In the genomic region with DNA sequence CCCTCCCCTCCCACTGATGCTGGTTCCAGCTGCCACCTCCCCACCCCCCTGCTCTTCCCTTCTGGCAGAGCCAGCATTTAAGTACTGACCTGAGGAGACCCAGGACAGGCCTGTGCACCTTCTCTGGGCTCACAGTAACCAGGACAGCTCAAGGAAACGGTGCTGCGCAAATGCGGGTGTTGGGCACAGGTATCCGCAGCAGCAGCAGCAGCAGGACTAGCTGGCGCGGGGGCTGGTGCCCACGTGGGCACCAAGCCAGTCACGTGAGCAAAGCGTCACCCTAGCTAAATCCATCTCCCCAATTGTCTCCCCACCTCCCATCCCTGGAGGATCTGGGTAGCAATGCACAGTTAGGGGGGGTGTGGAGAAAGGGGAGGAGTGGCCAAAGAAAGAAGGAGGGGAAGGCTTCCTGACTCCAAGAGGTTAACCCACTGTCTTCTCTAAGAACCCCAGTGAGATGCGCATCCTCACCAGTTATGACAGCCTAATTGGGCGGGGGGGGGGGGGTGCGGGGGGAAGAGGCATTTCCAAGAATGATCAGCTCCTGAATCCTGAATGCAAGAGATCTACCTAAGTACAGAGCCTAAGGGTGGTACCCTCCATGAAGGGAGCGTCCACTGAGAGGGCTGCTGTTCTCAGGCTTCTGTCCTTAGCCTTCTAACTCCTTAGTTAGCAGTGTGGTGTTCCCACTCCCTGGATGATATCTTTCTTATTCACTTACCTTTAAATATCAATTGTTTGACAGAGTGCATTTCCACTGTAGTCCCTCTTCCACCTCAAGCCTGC, we compare ENCODE assay signal across 9 mouse cellular contexts. TPM values are rescaled to one million over a fixed set of nuclear protein-coding genes. Genes with fewer than 3 reads are reported as not detected.
DNase-seq lines count a peak whose midpoint lies in the region; ATAC-seq lines count a peak whose summit lies in the region.
"Had no signal": no experiment of that assay in that cellular context is flagged by ENCODE, and none has a peak within 500 bp of the region (broad histone marks: within the 10 kb centered on the region; RNA-seq: fewer than 3 reads in every experiment).

Gene Tceal6 (minus strand): TSS at position 252 of the 786 bp plus-strand sequence.

- WGBS in heart, embryonic 16.5 days: 29% methylated on average over 11 of the region's 13 CpGs
- 33% methylated on average over 13 of the region's 13 CpGs for WGBS in embryonic facial prominence, embryonic 15.5 days
- WGBS in midbrain, embryonic 12.5 days: 25% methylated on average over 11 of the region's 13 CpGs

- H3K4me1 ChIP-seq in heart, embryonic 16.5 days (ENCODE audit: control insufficient read depth, insufficient read depth, low read length): no peaks in the 10 kb centered on the region
- no peaks in the 10 kb centered on the region for H3K4me1 ChIP-seq in embryonic facial prominence, embryonic 15.5 days
- no peaks in the 10 kb centered on the region for H3K4me1 ChIP-seq in midbrain, embryonic 12.5 days

- H3K4me2 ChIP-seq in heart, embryonic 16.5 days (ENCODE audit: low read depth, low read length): peak within 1 kb of the TSS; percentile 60
- H3K4me2 ChIP-seq in embryonic facial prominence, embryonic 15.5 days (replicated peaks): peak within 1 kb of the TSS; percentile 49
- peak within 1 kb of the TSS; percentile 61 for H3K4me2 ChIP-seq in midbrain, embryonic 12.5 days (replicated peaks)

- H3K27ac ChIP-seq in heart, embryonic 16.5 days (ENCODE audit: low read length): no peak within 1 kb of the TSS
- H3K27ac ChIP-seq in embryonic facial prominence, embryonic 15.5 days (replicated peaks): no peak within 1 kb of the TSS
- H3K27ac ChIP-seq in midbrain, embryonic 12.5 days (replicated peaks): no peak within 1 kb of the TSS

- peak within 1 kb of the TSS; percentile 42 for H3K4me3 ChIP-seq in heart, embryonic 16.5 days (ENCODE audit: low read length)
- peak within 1 kb of the TSS; percentile 36 for H3K4me3 ChIP-seq in embryonic facial prominence, embryonic 15.5 days (replicated peaks)
- H3K4me3 ChIP-seq in midbrain, embryonic 12.5 days: peak within 1 kb of the TSS; percentile 44

- H3K9me3 ChIP-seq in heart, embryonic 16.5 days (replicated peaks; ENCODE audit: control insufficient read depth, low read length): no peaks in the 10 kb centered on the region
- H3K9me3 ChIP-seq in embryonic facial prominence, embryonic 15.5 days (replicated peaks): no peaks in the 10 kb centered on the region
- no peaks in the 10 kb centered on the region for H3K9me3 ChIP-seq in midbrain, embryonic 12.5 days

- DNase-seq in heart, adult 11 months: no peak
- DNase-seq in layer of hippocampus, adult 18-20 months (ENCODE audit: low spot score in 2 of 2): peak; percentile 10 to 40
- peak; percentile 36 for DNase-seq in testis, postnatal 10 days (ENCODE audit: low spot score)
- DNase-seq in thymus, postnatal 10 days (ENCODE audit: low spot score in 2 of 2): no peak
- DNase-seq in natural killer cell, adult 2 months (ENCODE audit: low spot score in 2 of 2): no peak

- H3K9ac ChIP-seq in heart, embryonic 16.5 days (ENCODE audit: low read length): no peak within 1 kb of the TSS
- H3K9ac ChIP-seq in embryonic facial prominence, embryonic 15.5 days: no peak within 1 kb of the TSS
- peak within 1 kb of the TSS; percentile 39; the same call in 1 of the 2 replicates for H3K9ac ChIP-seq in midbrain, embryonic 12.5 days (replicated peaks)

- no peaks in the 10 kb centered on the region; the same call in 1 of the 2 replicates for H3K27me3 ChIP-seq in heart, embryonic 16.5 days (ENCODE audit: control insufficient read depth, insufficient read depth, low read length)
- H3K27me3 ChIP-seq in embryonic facial prominence, embryonic 15.5 days: peaks cover 7% of the 10 kb centered on the region; the same call in 1 of the 2 replicates
- peaks cover 10% of the 10 kb centered on the region; the same call in 1 of the 2 replicates for H3K27me3 ChIP-seq in midbrain, embryonic 12.5 days
- H3K27me3 ChIP-seq: CH12.LX had no signal

- H3K36me3 ChIP-seq in heart, embryonic 16.5 days (ENCODE audit: control insufficient read depth, insufficient read depth): no peaks in the 10 kb centered on the region
- H3K36me3 ChIP-seq in embryonic facial prominence, embryonic 15.5 days: no peaks in the 10 kb centered on the region
- H3K36me3 ChIP-seq in midbrain, embryonic 12.5 days: no peaks in the 10 kb centered on the region

- ATAC-seq in heart, embryonic 16.5 days (replicated peaks; ENCODE audit: extremely low read depth, insufficient read depth, low FRiP score): no peak
- ATAC-seq in embryonic facial prominence, embryonic 15.5 days (ENCODE audit: insufficient number of reproducible peaks, low FRiP score, low TSS enrichment, low read depth): no peak
- ATAC-seq in midbrain, embryonic 12.5 days (ENCODE audit: low FRiP score, low read depth): peak; percentile 90

RNA-seq across cellular contexts. Expression of gene Tceal6, which starts in this region (rescaled TPM):
- polyA plus RNA-seq in heart, embryonic 16.5 days (2015; fragmentation: Nextera tagmentation; extraction: Ambion mirVana): 0.95 and 1.9 TPM in 2 replicates
- 9.1 and 15.7 TPM in 2 replicates for polyA plus RNA-seq in embryonic facial prominence, embryonic 15.5 days (2015; fragmentation: Nextera tagmentation; extraction: Ambion mirVana)
- 100 to 1,000 TPM in 1 of 2 experiments, 10 to 100 TPM in 1; 96.0 to 126 TPM for total RNA-seq in layer of hippocampus, adult 18-20 months (2021)
- 7.3 and 8.4 TPM in 2 replicates for polyA plus RNA-seq in midbrain, embryonic 12.5 days (2016; fragmentation: Nextera tagmentation; extraction: Ambion mirVana)
- total RNA-seq: CH12.LX had no signal

Comparison
In these comparisons a context has a peak if more than half of its experiments do, and no peak if none do; other contexts are left out.
1. DNase-seq: peak in layer of hippocampus, adult 18-20 months (2 of 2) and testis, postnatal 10 days (single experiment); none in heart, adult 11 months (single experiment), thymus, postnatal 10 days (0 of 2) and natural killer cell, adult 2 months (0 of 2).
2. Peak in every context shown above with its lines, with median percentiles within 50 percentile points of each other: H3K4me2 ChIP-seq and H3K4me3 ChIP-seq.